Comparison of ENCODE assay signal across 9 mouse cellular contexts in the genomic region with DNA sequence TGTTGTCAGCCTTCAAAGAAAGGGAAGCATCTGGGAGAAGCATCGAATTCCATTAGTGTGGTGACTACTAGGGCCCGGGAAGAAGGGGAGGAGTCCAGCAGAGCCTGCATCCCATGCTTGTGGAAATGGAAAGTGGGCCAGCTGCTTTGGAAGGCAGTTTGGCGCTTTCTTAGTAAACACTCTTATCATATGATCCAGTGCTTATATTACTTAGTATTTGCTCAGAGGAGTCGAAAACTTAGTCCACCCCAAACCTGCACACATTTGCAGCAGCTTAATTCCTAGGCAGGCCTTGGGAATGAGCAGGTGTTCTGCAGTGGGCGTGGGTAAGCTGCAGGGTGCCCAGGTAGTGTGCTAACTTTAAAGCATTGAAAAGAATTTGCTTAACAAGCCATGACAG.
"Had no signal": no experiment of that assay in that cellular context is flagged by ENCODE, and none has a peak within 500 bp of the region (broad histone marks: within the 10 kb centered on the region; RNA-seq: fewer than 3 reads in every experiment).

No protein-coding gene starts in this region.

- H3K9ac ChIP-seq: kidney, embryonic 15.5 days; limb, embryonic 15.5 days; liver, embryonic 14.5 days; midbrain, embryonic 12.5 days had no signal

- H3K4me3 ChIP-seq: kidney, embryonic 15.5 days; limb, embryonic 15.5 days; midbrain, embryonic 12.5 days had no signal

- H3K4me2 ChIP-seq: kidney, embryonic 15.5 days; limb, embryonic 15.5 days; midbrain, embryonic 12.5 days had no signal

- H3K9me3 ChIP-seq: kidney, embryonic 15.5 days; limb, embryonic 15.5 days; midbrain, embryonic 12.5 days had no signal

- ATAC-seq: midbrain, embryonic 16.5 days had no signal

- H3K27ac ChIP-seq: kidney, embryonic 15.5 days; limb, embryonic 15.5 days; liver, embryonic 14.5 days; midbrain, embryonic 12.5 days had no signal

- H3K4me1 ChIP-seq: limb, embryonic 15.5 days; midbrain, embryonic 12.5 days had no signal

- H3K27me3 ChIP-seq: kidney, embryonic 15.5 days; limb, embryonic 15.5 days; midbrain, embryonic 12.5 days had no signal

- DNase-seq: kidney, adult 18-20 months; lung, adult 18-20 months; right cerebral cortex, postnatal 14 days; thymus, postnatal 4 days had no signal
